Mouse (Mus musculus) lung, postnatal 0 days (tissue): ENCODE results near the gene Derl2. TPM values are rescaled to one million over a fixed set of nuclear protein-coding genes. Genes with fewer than 3 reads are reported as not detected.

Source experiments
- ATAC-seq: fragments of 200-750 bp; cut with Nextera tagmentation; 2 replicates; pipeline ENCODE4 v1.8.0; 2017; ENCODE audit warnings: moderate library complexity
- DNase-seq: peaks from one replicate; pipeline ENCODE4 v3.0.0-alpha.2; 2016; ENCODE audit warnings: low spot score
- H3K27ac ChIP-seq: fragments of 300-500 bp; sonication (generic); 2 replicates; pipeline ENCODE4 v1.5.1; 2014; ENCODE audit warnings: antibody characterized with exemption, mild to moderate bottlenecking, low read length, mixed read lengths
- H3K27me3 ChIP-seq: fragments of 300-500 bp; sonication (generic); replicated peaks from 2 replicates; pipeline ENCODE4 v1.6.1; 2014; ENCODE audit warnings: low read length, mixed read lengths; ENCODE audit not compliant: insufficient read depth
- H3K36me3 ChIP-seq: fragments of 300-500 bp; sonication (generic); 2 replicates; pipeline ENCODE4 v1.6.1; 2014; ENCODE audit warnings: low read length, mixed read lengths; ENCODE audit not compliant: insufficient read depth
- H3K4me1 ChIP-seq: fragments of 300-500 bp; sonication (generic); 2 replicates; pipeline ENCODE4 v1.6.1; 2014; ENCODE audit warnings: antibody characterized with exemption, low read depth, low read length, mixed read lengths; ENCODE audit not compliant: insufficient read depth
- H3K4me2 ChIP-seq: fragments of 300-500 bp; sonication (generic); replicated peaks from 2 replicates; pipeline ENCODE4 v1.6.1; 2014; ENCODE audit warnings: low read depth, mild to moderate bottlenecking, low read length, moderate library complexity, mixed read lengths
- H3K4me3 ChIP-seq: fragments of 300-500 bp; sonication (generic); 2 replicates; pipeline ENCODE4 v1.5.1; 2014; ENCODE audit warnings: low read depth, low read length
- H3K9ac ChIP-seq: fragments of 300-500 bp; sonication (generic); replicated peaks from 2 replicates; pipeline ENCODE4 v1.6.1; 2014; ENCODE audit warnings: low read depth, mild to moderate bottlenecking
- H3K9me3 ChIP-seq: fragments of 300-500 bp; sonication (generic); 2 replicates; pipeline ENCODE4 v1.6.1; 2016; ENCODE audit warnings: low read length, mixed read lengths
- CTCF ChIP-seq: IDR thresholded peaks from 2 replicates; pipeline ENCODE4 v1.5.1; 2016; ENCODE audit warnings: antibody characterized with exemption, mild to moderate bottlenecking
- EP300 ChIP-seq: IDR thresholded peaks from 2 replicates; pipeline ENCODE4 v1.6.1; 2016; ENCODE audit warnings: antibody characterized with exemption, mild to moderate bottlenecking, control low read depth
- WGBS: fragments of 180-500 bp; shearing (Covaris S2); extraction: QIAGEN DNeasy Blood & Tissue Kit; methylation state at CpG from one replicate; pipeline ENCODE4 v1.1.7; 2014; 5-methylcytosine and 5-hydroxymethylcytosine counted together
- polyA plus RNA-seq: library from polyadenylated mRNA; unstranded; fragments of >200 nt; fragmentation: Nextera tagmentation; extraction: Ambion mirVana; gene quantifications from 2 replicates; pipeline ENCODE4 v1.2.1, GENCODE M21; 2015

Gene Derl2
- polyA plus RNA-seq, 1 experiment from 2014 or later, result 63.4 TPM

GRCm38 (mm10) chr11:71008321-71008720 is 11.3 kb downstream of the Derl2 start:
- Histone ChIP-seq H3K27ac (no peak overlapping the region), H3K4me2 (no peak overlapping the region), H3K4me1 (peaks cover 4% of the 10 kb centered on the region), H3K27me3 (no peaks in the 10 kb centered on the region), H3K36me3 (peaks cover 12% of the 10 kb centered on the region; the same call in 1 of the 2 replicates), H3K9ac (no peak overlapping the region), H3K9me3 (no peaks in the 10 kb centered on the region), H3K4me3 (no peak overlapping the region)
- ATAC-seq (no peak), DNase-seq (peak; percentile 36)
- TF ChIP-seq EP300 (no peak), CTCF (no peak)
- 79% methylated on average over 3 of the region's 3 CpGs for WGBS

- ATAC-seq (no peak), DNase-seq (peak; percentile 37)
- no peaks in the 10 kb centered on the region for H3K9me3 ChIP-seq
- no peak overlapping the region for H3K4me3 ChIP-seq
- H3K9ac ChIP-seq, result no peak overlapping the region
- H3K27ac ChIP-seq, result no peak overlapping the region
- H3K4me2 ChIP-seq, result no peak overlapping the region
- peaks cover 9% of the 10 kb centered on the region for H3K4me1 ChIP-seq
- peaks cover 10% of the 10 kb centered on the region; the same call in 1 of the 2 replicates for H3K36me3 ChIP-seq
- H3K27me3 ChIP-seq, result no peaks in the 10 kb centered on the region
- TF ChIP-seq CTCF (no peak), EP300 (peak; percentile 65)
- 68% methylated on average over 7 of the region's 7 CpGs for WGBS
Measured at GRCm38 (mm10) chr11:71007831-71008230, 11.8 kb downstream of the Derl2 start.

GRCm38 (mm10) chr11:71007026-71007425 is 12.6 kb downstream of the Derl2 start:
- Histone ChIP-seq H3K27me3 (no peaks in the 10 kb centered on the region), H3K36me3 (peaks cover 10% of the 10 kb centered on the region; the same call in 1 of the 2 replicates), H3K9me3 (no peaks in the 10 kb centered on the region), H3K4me2 (no peak overlapping the region), H3K4me1 (peaks cover 9% of the 10 kb centered on the region), H3K4me3 (no peak overlapping the region), H3K27ac (no peak overlapping the region), H3K9ac (no peak overlapping the region)
- TF ChIP-seq EP300, result no peak
- TF ChIP-seq CTCF, result no peak
- 93% methylated on average over 6 of the region's 6 CpGs for WGBS
- ATAC-seq (no peak), DNase-seq (no peak)

- peak overlapping the region; percentile 0; the same call in 1 of the 2 replicates for H3K27ac ChIP-seq
- H3K9me3 ChIP-seq, result no peaks in the 10 kb centered on the region
- H3K4me2 ChIP-seq, result peak overlapping the region; percentile 91
- no peaks in the 10 kb centered on the region for H3K27me3 ChIP-seq
- 54% methylated on average over 5 of the region's 5 CpGs for WGBS
- no peak overlapping the region for H3K9ac ChIP-seq
- 0 out of 2 replicates have a peak overlapping the region, but pooled peaks have one; percentile 28 for H3K4me3 ChIP-seq
- ATAC-seq, result no peak
- peaks cover 9% of the 10 kb centered on the region for H3K4me1 ChIP-seq
- H3K36me3 ChIP-seq, result peaks cover 8% of the 10 kb centered on the region; the same call in 1 of the 2 replicates
- TF ChIP-seq EP300 (no peak), CTCF (no peak)
- no peak for DNase-seq
Measured at GRCm38 (mm10) chr11:71005046-71005445, 14.6 kb downstream of the Derl2 start.

GRCm38 (mm10) chr11:71004316-71004773 is 15.3 kb downstream of the Derl2 start, which contains the start of gene Dhx33:
Dhx33 (minus strand) TSS chr11:71004437.
- H3K27me3 ChIP-seq, result no peaks in the 10 kb centered on the region
- peak within 1 kb of the TSS; percentile 93 for H3K4me3 ChIP-seq
- no peaks in the 10 kb centered on the region for H3K9me3 ChIP-seq
- TF ChIP-seq CTCF, result peak; percentile 70
- TF ChIP-seq EP300, result peak; percentile 51
- peak within 1 kb of the TSS; percentile 66 for H3K27ac ChIP-seq
- peak; percentile 99 for ATAC-seq
- peak; percentile 99 for DNase-seq
- H3K4me1 ChIP-seq, result peaks cover 9% of the 10 kb centered on the region
- peak within 1 kb of the TSS; percentile 91 for H3K4me2 ChIP-seq
- under 1% methylated on average over 34 of the region's 35 CpGs for WGBS
- 0 out of 2 replicates have a peak, but pooled peaks cover 2% of the 10 kb centered on the region for H3K36me3 ChIP-seq
- H3K9ac ChIP-seq, result peak within 1 kb of the TSS; percentile 51

- Histone ChIP-seq H3K27ac (peak overlapping the region; percentile 66), H3K27me3 (no peaks in the 10 kb centered on the region), H3K9ac (peak overlapping the region; percentile 51), H3K36me3 (0 out of 2 replicates have a peak, but pooled peaks cover 3% of the 10 kb centered on the region), H3K9me3 (no peaks in the 10 kb centered on the region), H3K4me2 (peak overlapping the region; percentile 91), H3K4me1 (peaks cover 9% of the 10 kb centered on the region), H3K4me3 (peak overlapping the region; percentile 93)
- peak; percentile 68 for ATAC-seq
- WGBS, result under 1% methylated on average over 49 of the region's 49 CpGs
- TF ChIP-seq EP300 (no peak), CTCF (no peak)
- DNase-seq, result peak; percentile 52
Measured at GRCm38 (mm10) chr11:71003611-71004315, 15.9 kb downstream of the Derl2 start.
